Mouse (Mus musculus): ENCODE measurements around the gene Sec14l2. TPM values are rescaled to one million over a fixed set of nuclear protein-coding genes. Genes with fewer than 3 reads are reported as not detected.

Gene Sec14l2
- polyA plus RNA-seq, 1 experiment from 2014 or later, result 0.95 TPM

DNA sequence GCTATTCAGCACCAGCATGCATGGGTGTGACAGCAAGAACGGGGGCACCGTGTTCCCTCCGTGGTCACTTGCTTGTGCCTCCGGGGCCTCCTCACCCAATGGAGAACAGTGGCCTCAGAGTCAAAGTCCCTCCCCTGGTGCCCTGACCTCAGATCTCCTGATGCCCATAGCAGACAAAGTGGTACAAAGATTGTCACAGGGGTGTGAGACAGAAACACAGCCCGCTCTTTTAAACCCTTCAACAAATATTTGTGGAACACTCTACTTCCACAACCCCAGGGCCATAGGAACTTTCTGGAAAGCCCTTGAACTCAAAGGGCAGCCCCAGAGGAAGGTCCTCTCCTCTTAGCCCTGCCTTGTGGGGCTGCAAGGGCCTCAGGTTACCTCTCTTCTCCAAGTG, 989 bp downstream of the Sec14l2 start:
- Histone ChIP-seq H3K4me3 (ENCODE audit: low read depth, low read length) (no peak overlapping the region), H3K4me1 (replicated peaks; ENCODE audit: control insufficient read depth, insufficient read depth) (no peaks in the 10 kb centered on the region), H3K27ac (replicated peaks) (no peak overlapping the region), H3K9ac (ENCODE audit: low read length) (no peak overlapping the region), H3K4me2 (replicated peaks; ENCODE audit: low read depth) (no peak overlapping the region), H3K36me3 (ENCODE audit: control insufficient read depth, insufficient read depth, low read length) (no peaks in the 10 kb centered on the region), H3K27me3 (ENCODE audit: control insufficient read depth, insufficient read depth, low read length) (no peaks in the 10 kb centered on the region), H3K9me3 (ENCODE audit: control insufficient read depth, low read length) (no peaks in the 10 kb centered on the region)
- ATAC-seq (ENCODE audit: low FRiP score, low TSS enrichment), result no peak
- WGBS, result 75% methylated on average over 5 of the region's 5 CpGs
- no peak for DNase-seq (ENCODE audit: low spot score)
- no peak for TF ChIP-seq CTCF (IDR thresholded peaks at IDR 0.05; ENCODE audit: low read depth)
- TF ChIP-seq EP300 (optimal IDR thresholded peaks at IDR 0.05), result no peak

GRCm38 (mm10) chr11:4121691-4122090, 1.5 kb downstream of the Sec14l2 start:
- no peak for TF ChIP-seq EP300 (optimal IDR thresholded peaks at IDR 0.05)
- TF ChIP-seq CTCF (IDR thresholded peaks at IDR 0.05; ENCODE audit: low read depth), result no peak
- Histone ChIP-seq H3K4me1 (replicated peaks; ENCODE audit: control insufficient read depth, insufficient read depth) (no peaks in the 10 kb centered on the region), H3K9ac (ENCODE audit: low read length) (no peak overlapping the region), H3K27ac (replicated peaks) (no peak overlapping the region), H3K4me3 (ENCODE audit: low read depth, low read length) (no peak overlapping the region), H3K27me3 (ENCODE audit: control insufficient read depth, insufficient read depth, low read length) (no peaks in the 10 kb centered on the region), H3K9me3 (ENCODE audit: control insufficient read depth, low read length) (no peaks in the 10 kb centered on the region), H3K36me3 (ENCODE audit: control insufficient read depth, insufficient read depth, low read length) (no peaks in the 10 kb centered on the region), H3K4me2 (replicated peaks; ENCODE audit: low read depth) (no peak overlapping the region)
- WGBS, result 69% methylated on average over 3 of the region's 3 CpGs
- DNase-seq (ENCODE audit: low spot score), result no peak
- no peak for ATAC-seq (ENCODE audit: low FRiP score, low TSS enrichment)

DNA sequence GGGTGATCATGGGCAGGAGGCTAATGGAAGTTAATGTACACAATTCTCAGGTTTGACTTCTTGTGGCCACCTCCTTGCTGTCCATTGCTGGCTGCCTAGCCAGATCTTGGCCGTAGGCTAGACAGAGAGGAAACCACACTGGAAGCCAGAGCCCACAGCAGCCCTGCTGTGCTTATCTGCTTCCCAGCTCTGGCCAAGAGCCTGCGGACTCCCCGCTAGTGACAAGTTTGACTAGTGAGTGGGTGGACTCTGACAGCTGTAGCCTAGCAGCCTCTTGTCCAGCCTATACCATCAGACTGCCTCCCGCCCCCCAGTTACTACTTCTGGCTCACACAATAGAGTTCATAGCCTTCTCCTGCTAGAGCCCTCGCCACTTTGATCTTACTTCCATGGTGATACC, 3.6 kb downstream of the Sec14l2 start:
- Histone ChIP-seq H3K27me3 (ENCODE audit: control insufficient read depth, insufficient read depth, low read length) (no peaks in the 10 kb centered on the region), H3K4me1 (replicated peaks; ENCODE audit: control insufficient read depth, insufficient read depth) (no peaks in the 10 kb centered on the region), H3K4me2 (replicated peaks; ENCODE audit: low read depth) (no peak overlapping the region), H3K36me3 (ENCODE audit: control insufficient read depth, insufficient read depth, low read length) (no peaks in the 10 kb centered on the region), H3K27ac (replicated peaks) (no peak overlapping the region), H3K9me3 (ENCODE audit: control insufficient read depth, low read length) (no peaks in the 10 kb centered on the region), H3K9ac (ENCODE audit: low read length) (no peak overlapping the region), H3K4me3 (ENCODE audit: low read depth, low read length) (no peak overlapping the region)
- WGBS, result 73% methylated on average over 5 of the region's 5 CpGs
- TF ChIP-seq CTCF (IDR thresholded peaks at IDR 0.05; ENCODE audit: low read depth) (no peak), EP300 (optimal IDR thresholded peaks at IDR 0.05) (no peak)
- DNase-seq (ENCODE audit: low spot score) (no peak), ATAC-seq (ENCODE audit: low FRiP score, low TSS enrichment) (no peak)

DNA sequence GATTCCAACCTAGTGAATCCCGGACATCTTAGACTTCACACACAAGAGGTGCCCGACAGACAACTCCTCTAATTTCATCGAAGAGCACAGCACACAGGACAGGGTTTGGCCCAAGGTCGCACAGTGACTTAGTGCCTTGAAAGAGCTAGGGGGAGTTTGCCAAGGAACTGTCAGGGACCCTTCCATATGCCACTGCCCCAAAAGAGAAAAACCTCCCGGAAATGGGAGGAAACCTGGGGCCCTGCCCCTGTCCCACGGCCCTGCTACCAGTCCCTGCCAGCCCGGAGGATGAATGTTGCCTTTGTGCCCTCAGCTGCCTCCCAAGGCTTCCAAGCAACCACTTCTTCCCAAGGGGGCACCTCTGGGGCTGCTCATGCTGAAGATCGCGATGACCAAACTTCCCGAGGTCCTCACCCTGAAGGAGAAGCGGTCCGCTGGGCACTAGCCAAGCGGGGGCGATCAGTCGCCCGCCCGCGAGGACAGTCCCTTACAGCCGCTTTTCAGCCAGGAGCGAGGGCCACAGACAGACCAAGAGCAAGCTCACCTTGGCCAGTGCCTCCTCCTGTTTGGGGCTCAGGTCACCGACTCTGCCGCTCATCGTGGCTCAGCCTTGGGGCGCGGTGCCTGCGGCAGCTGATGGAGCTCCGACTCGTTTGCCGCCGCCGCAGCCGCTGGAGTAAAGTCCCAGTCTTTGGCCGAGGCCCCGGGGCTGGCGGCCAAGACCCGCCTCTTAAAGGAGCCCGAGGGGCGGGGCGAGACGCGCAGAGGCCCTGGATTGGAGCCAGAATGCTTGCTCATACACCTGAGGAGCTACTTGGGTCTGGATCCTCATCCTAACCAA, 4.9 kb downstream of the Sec14l2 start:
- Histone ChIP-seq H3K4me2 (replicated peaks; ENCODE audit: low read depth) (peak overlapping the region; percentile 76), H3K36me3 (ENCODE audit: control insufficient read depth, insufficient read depth, low read length) (no peaks in the 10 kb centered on the region), H3K4me3 (ENCODE audit: low read depth, low read length) (peak overlapping the region; percentile 48), H3K27ac (replicated peaks) (no peak overlapping the region), H3K27me3 (ENCODE audit: control insufficient read depth, insufficient read depth, low read length) (no peaks in the 10 kb centered on the region), H3K9me3 (ENCODE audit: control insufficient read depth, low read length) (no peaks in the 10 kb centered on the region), H3K4me1 (replicated peaks; ENCODE audit: control insufficient read depth, insufficient read depth) (no peaks in the 10 kb centered on the region), H3K9ac (ENCODE audit: low read length) (peak overlapping the region; percentile 61)
- TF ChIP-seq EP300 (optimal IDR thresholded peaks at IDR 0.05) (no peak), CTCF (IDR thresholded peaks at IDR 0.05; ENCODE audit: low read depth) (no peak)
- 3% methylated on average over 40 of the region's 41 CpGs for WGBS
- DNase-seq (ENCODE audit: low spot score) (peak; percentile 92), ATAC-seq (ENCODE audit: low FRiP score, low TSS enrichment) (peak; percentile 77)

DNA sequence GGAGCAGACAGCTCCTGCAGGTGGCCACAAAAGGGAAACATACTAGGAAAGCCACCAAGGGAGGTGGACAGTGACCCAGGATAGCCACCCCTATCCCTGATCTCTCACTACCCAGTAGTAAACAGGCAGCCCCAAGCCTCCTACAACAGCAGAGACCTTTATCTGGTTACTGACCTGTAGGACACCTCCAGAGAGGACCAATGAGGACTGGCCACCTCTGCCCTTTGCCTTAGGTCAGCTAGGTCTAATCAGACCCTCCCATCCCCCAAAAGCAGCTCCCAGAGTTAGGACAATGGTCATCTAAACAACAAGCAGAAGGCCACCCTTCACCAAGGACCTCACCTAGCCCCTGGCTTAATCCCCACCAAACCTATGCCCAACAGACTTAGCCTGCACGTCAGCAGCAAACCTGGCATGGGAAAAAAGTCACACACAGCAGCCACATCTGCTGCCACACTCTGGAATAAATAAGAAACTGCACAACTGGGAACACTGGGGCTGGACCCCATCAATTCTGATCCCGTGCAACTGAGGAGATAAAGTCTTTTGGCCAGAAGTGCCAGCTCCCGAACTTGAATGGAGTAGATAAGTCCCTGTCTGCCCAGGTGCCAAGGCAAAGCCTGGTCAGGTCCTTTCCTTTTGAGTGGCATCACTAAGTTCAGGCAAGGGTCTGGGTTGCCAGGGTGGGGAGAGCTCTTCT, 5.7 kb downstream of the Sec14l2 start:
- Histone ChIP-seq H3K36me3 (ENCODE audit: control insufficient read depth, insufficient read depth, low read length) (no peaks in the 10 kb centered on the region), H3K4me1 (replicated peaks; ENCODE audit: control insufficient read depth, insufficient read depth) (no peaks in the 10 kb centered on the region), H3K9ac (ENCODE audit: low read length) (no peak overlapping the region), H3K4me2 (replicated peaks; ENCODE audit: low read depth) (peak overlapping the region; percentile 76; the same call in 1 of the 2 replicates), H3K9me3 (ENCODE audit: control insufficient read depth, low read length) (no peaks in the 10 kb centered on the region), H3K4me3 (ENCODE audit: low read depth, low read length) (peak overlapping the region; percentile 48), H3K27me3 (ENCODE audit: control insufficient read depth, insufficient read depth, low read length) (no peaks in the 10 kb centered on the region), H3K27ac (replicated peaks) (no peak overlapping the region)
- DNase-seq (ENCODE audit: low spot score) (no peak), ATAC-seq (ENCODE audit: low FRiP score, low TSS enrichment) (no peak)
- TF ChIP-seq CTCF (IDR thresholded peaks at IDR 0.05; ENCODE audit: low read depth) (peak; percentile 44), EP300 (optimal IDR thresholded peaks at IDR 0.05) (no peak)
- WGBS, result 25% methylated on average over 3 of the region's 3 CpGs
